Mouse (Mus musculus) forebrain, embryonic 11.5 days (tissue): ENCODE measurements around the gene Rps4x. TPM values are rescaled to one million over a fixed set of nuclear protein-coding genes. Genes with fewer than 3 reads are reported as not detected.
A peak's percentile ranks its signal among the peaks of the same experiment; 100 is the strongest.

Source experiments
- ATAC-seq: fragments of 200-750 bp; cut with Nextera tagmentation; replicated peaks from 2 replicates; pipeline ENCODE4 v1.8.0; 2017; ENCODE audit warnings: moderate TSS enrichment; ENCODE audit not compliant: low FRiP score
- DNase-seq: peaks from one replicate; pipeline ENCODE4 v3.0.0-alpha.2; 2017; ENCODE audit warnings: low spot score
- H3K27ac ChIP-seq: fragments of 300-500 bp; sonication (generic); 2 replicates; pipeline ENCODE4 v1.5.1; 2014; ENCODE audit warnings: low read depth, low read length
- H3K27me3 ChIP-seq: fragments of 300-500 bp; sonication (generic); 2 replicates; pipeline ENCODE4 v1.6.1; 2014; ENCODE audit warnings: mild to moderate bottlenecking, low read length, mixed read lengths; ENCODE audit not compliant: control insufficient read depth, insufficient read depth
- H3K36me3 ChIP-seq: fragments of 300-500 bp; sonication (generic); 2 replicates; pipeline ENCODE4 v1.6.1; 2014; ENCODE audit warnings: mild to moderate bottlenecking, low read length, moderate library complexity, mixed read lengths; ENCODE audit not compliant: control insufficient read depth, insufficient read depth
- H3K4me1 ChIP-seq: fragments of 300-500 bp; sonication (generic); replicated peaks from 2 replicates; pipeline ENCODE4 v1.6.1; 2014; ENCODE audit warnings: low read length, mixed read lengths; ENCODE audit not compliant: control insufficient read depth, insufficient read depth
- H3K4me2 ChIP-seq: fragments of 300-500 bp; sonication (generic); 2 replicates; pipeline ENCODE4 v1.6.1; 2014; ENCODE audit warnings: low read depth, mild to moderate bottlenecking, low read length, moderate library complexity, mixed read lengths; ENCODE audit not compliant: severe bottlenecking
- H3K4me3 ChIP-seq: fragments of 300-500 bp; sonication (generic); 2 replicates; pipeline ENCODE4 v1.5.1; 2014; ENCODE audit warnings: low read depth, low read length
- H3K9ac ChIP-seq: fragments of 300-500 bp; sonication (generic); 2 replicates; pipeline ENCODE4 v1.6.1; 2014; ENCODE audit warnings: low read length
- H3K9me3 ChIP-seq: fragments of 300-500 bp; sonication (generic); 2 replicates; pipeline ENCODE4 v1.6.1; 2016; ENCODE audit warnings: low read length, mixed read lengths; ENCODE audit not compliant: control insufficient read depth
- WGBS: fragments of 180-500 bp; shearing (Covaris S2); extraction: QIAGEN DNeasy Blood & Tissue Kit; methylation state at CpG from one replicate; pipeline ENCODE4 v1.1.7; 2014; 5-methylcytosine and 5-hydroxymethylcytosine counted together
- polyA plus RNA-seq: library from polyadenylated mRNA; unstranded; fragments of >200 nt; fragmentation: Nextera tagmentation; extraction: Ambion mirVana; gene quantifications from 2 replicates; pipeline ENCODE4 v1.2.1, GENCODE M21; 2014

Gene Rps4x
- polyA plus RNA-seq, 1 experiment from 2014 or later: 665 TPM

DNA sequence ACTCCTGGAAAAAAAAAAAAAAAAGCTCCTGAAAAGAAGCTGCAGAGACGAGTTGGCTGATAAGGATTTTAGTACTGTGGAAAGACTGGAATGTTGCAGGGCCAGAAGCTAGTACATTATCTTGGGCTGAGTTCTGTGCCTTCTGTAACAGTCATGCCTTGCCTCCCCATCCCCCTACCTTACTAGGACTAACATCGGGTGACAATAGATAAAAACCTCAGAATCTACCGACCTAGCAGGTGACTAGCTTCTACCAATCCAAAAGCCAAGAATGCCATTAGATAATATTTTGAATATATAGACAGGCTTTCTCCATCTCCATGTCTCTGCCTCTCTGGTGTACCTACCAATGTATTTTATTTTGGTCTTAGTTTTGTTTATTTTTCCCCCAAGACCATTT is 18.3 kb downstream of the Rps4x start:
- Histone ChIP-seq H3K9ac (no peak overlapping the region), H3K27ac (no peak overlapping the region), H3K4me2 (no peak overlapping the region), H3K27me3 (peaks cover 2% of the 10 kb centered on the region; the same call in 1 of the 2 replicates), H3K36me3 (no peaks in the 10 kb centered on the region), H3K4me1 (0 out of 2 replicates have a peak, but pooled peaks cover 3% of the 10 kb centered on the region), H3K4me3 (no peak overlapping the region), H3K9me3 (no peaks in the 10 kb centered on the region)
- ATAC-seq: no peak
- whole genome bisulfite sequencing: 67% methylated on average over 3 of the region's 3 CpGs
- DNase-seq: no peak

DNA sequence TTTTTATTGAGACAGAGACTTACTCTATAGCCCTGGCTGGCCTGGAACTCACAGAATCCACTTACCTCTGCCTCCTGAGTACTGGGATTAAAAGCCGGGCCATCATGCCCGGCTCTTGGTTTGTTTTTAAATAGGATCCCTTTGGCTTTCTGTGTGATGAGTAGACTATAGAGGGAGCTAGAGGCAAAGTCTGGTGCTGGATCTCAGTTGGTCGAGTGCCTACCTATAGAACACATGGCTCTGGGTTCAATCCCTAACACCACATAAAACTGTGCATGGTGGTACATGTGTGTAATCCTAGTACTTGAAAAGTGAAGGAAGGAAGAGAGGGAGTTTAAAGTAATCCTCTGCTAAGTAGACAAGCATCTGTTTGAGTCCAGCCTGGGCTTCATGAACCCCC is 19.1 kb downstream of the Rps4x start:
- peaks cover 2% of the 10 kb centered on the region; the same call in 1 of the 2 replicates for H3K27me3 ChIP-seq
- no peaks in the 10 kb centered on the region for H3K9me3 ChIP-seq
- no peak overlapping the region for H3K27ac ChIP-seq
- ATAC-seq: no peak
- WGBS: 36% methylated on average over 3 of the region's 3 CpGs
- H3K36me3 ChIP-seq: no peaks in the 10 kb centered on the region
- 0 out of 2 replicates have a peak, but pooled peaks cover 3% of the 10 kb centered on the region for H3K4me1 ChIP-seq
- H3K9ac ChIP-seq: no peak overlapping the region
- H3K4me2 ChIP-seq: no peak overlapping the region
- no peak overlapping the region for H3K4me3 ChIP-seq
- no peak for DNase-seq

DNA sequence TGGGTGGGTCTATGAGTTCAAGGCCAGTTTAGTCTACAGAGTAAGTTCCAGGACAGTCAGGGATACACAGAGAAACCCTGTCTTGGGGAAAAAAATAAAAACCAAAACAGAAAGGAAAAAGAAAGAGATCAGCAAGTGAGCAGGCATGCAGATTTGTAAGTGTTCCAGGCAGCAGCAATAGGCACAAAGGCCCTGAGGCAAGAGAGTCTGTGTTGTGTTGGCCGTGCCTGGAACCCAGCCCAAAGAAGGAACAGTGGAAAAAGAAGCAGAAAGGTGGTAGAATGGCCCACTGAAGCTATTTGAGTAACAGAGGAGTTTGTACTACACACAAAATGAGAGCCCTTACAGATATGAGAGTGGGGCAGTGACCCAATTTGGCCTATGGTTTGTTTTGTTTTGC is 19.5 kb downstream of the Rps4x start:
- DNase-seq (no peak), ATAC-seq (no peak)
- H3K4me3 ChIP-seq: no peak overlapping the region
- no peaks in the 10 kb centered on the region for H3K9me3 ChIP-seq
- H3K27ac ChIP-seq: no peak overlapping the region
- 62% methylated on average over 1 of the region's 1 CpGs for WGBS
- H3K4me1 ChIP-seq: 0 out of 2 replicates have a peak, but pooled peaks cover 3% of the 10 kb centered on the region
- H3K9ac ChIP-seq: no peak overlapping the region
- no peak overlapping the region for H3K4me2 ChIP-seq
- no peaks in the 10 kb centered on the region for H3K36me3 ChIP-seq
- H3K27me3 ChIP-seq: peaks cover 2% of the 10 kb centered on the region; the same call in 1 of the 2 replicates

DNA sequence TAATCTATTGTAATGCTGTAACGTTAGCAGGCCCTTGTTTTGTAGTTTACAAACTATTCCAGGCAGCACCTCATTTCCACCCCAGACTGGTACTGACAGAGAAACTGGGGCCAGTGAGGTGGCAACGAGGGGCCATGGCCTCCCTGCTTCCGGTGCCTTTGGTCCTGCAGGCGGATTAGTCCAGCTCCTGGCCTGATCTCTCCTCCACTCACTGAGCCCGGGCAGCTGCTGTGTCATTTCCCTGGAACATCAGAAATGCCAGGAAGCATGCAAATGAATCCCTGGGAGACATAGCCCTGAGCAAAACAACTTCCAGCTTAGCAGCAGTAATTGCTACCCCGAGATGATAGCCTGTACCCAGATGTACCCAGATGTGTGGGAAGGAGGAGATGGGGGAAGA is 22.2 kb downstream of the Rps4x start:
- H3K27me3 ChIP-seq: peaks cover 2% of the 10 kb centered on the region; the same call in 1 of the 2 replicates
- H3K4me2 ChIP-seq: no peak overlapping the region
- no peaks in the 10 kb centered on the region for H3K36me3 ChIP-seq
- ATAC-seq (no peak), DNase-seq (no peak)
- H3K9ac ChIP-seq: no peak overlapping the region; the same call in 1 of the 2 replicates
- no peaks in the 10 kb centered on the region for H3K9me3 ChIP-seq
- H3K4me1 ChIP-seq: 0 out of 2 replicates have a peak, but pooled peaks cover 3% of the 10 kb centered on the region
- no peak overlapping the region for H3K4me3 ChIP-seq
- 28% methylated on average over 6 of the region's 6 CpGs for WGBS
- H3K27ac ChIP-seq: peak overlapping the region; percentile 4; the same call in 1 of the 2 replicates

DNA sequence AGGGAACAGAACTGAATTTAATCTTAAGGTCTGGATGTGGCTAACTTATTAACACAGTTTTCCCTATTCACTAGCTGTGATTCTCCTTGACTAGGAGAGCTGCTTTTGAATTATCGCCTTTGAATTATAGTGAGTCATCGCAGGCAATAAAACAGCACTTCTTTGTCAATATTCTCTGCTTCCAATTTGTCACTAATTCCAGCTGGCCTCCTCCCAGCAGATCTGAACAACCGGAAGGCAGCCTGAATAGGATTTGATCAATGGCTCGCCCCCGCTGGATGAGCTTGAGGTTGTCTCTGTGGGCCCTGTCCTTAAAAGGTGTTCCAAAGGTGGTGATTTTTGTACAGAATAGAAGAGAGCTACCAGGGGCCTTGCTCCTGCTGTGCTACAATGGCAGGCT is 22.7 kb downstream of the Rps4x start:
- H3K4me2 ChIP-seq: no peak overlapping the region
- H3K27ac ChIP-seq: peak overlapping the region; percentile 4; the same call in 1 of the 2 replicates
- DNase-seq: no peak
- H3K9me3 ChIP-seq: no peaks in the 10 kb centered on the region
- 38% methylated on average over 5 of the region's 5 CpGs for WGBS
- no peak overlapping the region for H3K4me3 ChIP-seq
- no peak for ATAC-seq
- H3K9ac ChIP-seq: no peak overlapping the region
- 0 out of 2 replicates have a peak, but pooled peaks cover 3% of the 10 kb centered on the region for H3K4me1 ChIP-seq
- no peaks in the 10 kb centered on the region for H3K36me3 ChIP-seq
- H3K27me3 ChIP-seq: peaks cover 2% of the 10 kb centered on the region; the same call in 1 of the 2 replicates

DNA sequence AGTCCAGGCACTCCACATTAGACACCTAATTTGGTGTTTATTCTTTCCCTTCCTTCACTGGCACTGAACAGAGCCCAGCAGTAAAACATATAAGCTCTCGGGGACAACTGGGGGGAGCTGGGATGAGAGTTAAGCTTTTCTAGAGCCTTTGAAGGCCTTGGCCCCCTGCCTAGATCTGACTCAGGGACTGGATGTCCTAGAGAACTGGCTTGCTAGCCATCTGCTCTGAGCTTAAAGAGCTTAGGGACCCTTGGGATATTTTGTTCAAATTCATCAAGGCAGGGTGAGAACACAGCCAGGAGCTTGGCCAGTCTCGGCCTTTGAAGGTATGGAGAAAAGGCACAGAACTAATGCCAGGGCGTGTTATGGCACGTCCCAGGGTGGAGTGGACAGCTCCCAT is 25.7 kb downstream of the Rps4x start:
- peaks cover 2% of the 10 kb centered on the region; the same call in 1 of the 2 replicates for H3K27me3 ChIP-seq
- no peaks in the 10 kb centered on the region for H3K36me3 ChIP-seq
- H3K4me1 ChIP-seq: 0 out of 2 replicates have a peak, but pooled peaks cover 3% of the 10 kb centered on the region
- DNase-seq (no peak), ATAC-seq (no peak)
- H3K4me3 ChIP-seq: no peak overlapping the region
- H3K4me2 ChIP-seq: no peak overlapping the region
- no peak overlapping the region for H3K27ac ChIP-seq
- H3K9me3 ChIP-seq: no peaks in the 10 kb centered on the region
- WGBS: 78% methylated on average over 4 of the region's 4 CpGs
- no peak overlapping the region for H3K9ac ChIP-seq

DNA sequence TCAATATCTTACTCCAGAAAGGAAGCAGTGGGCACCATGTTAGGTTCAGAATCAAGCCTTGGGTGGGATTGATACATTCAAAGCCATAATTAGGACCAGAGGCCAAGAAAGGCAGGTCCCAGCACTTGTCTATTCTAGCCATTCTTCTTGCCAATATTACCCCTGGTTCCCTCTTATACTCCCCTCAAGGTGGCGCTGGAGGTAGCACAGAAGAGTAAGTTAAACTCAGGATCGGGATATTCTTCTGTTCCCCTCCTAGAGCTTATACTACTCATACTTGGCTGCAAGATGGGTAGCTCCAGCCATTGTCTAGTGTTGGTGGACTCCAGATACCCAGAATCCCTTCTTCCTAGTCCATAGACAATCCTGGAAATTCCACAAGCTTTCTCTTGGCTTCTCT is 26.1 kb downstream of the Rps4x start:
- H3K9ac ChIP-seq: no peak overlapping the region
- DNase-seq (no peak), ATAC-seq (no peak)
- WGBS: 45% methylated on average over 2 of the region's 2 CpGs
- H3K4me3 ChIP-seq: no peak overlapping the region
- no peaks in the 10 kb centered on the region for H3K36me3 ChIP-seq
- H3K27me3 ChIP-seq: peaks cover 2% of the 10 kb centered on the region; the same call in 1 of the 2 replicates
- 0 out of 2 replicates have a peak, but pooled peaks cover 3% of the 10 kb centered on the region for H3K4me1 ChIP-seq
- H3K9me3 ChIP-seq: no peaks in the 10 kb centered on the region
- no peak overlapping the region for H3K27ac ChIP-seq
- no peak overlapping the region for H3K4me2 ChIP-seq

DNA sequence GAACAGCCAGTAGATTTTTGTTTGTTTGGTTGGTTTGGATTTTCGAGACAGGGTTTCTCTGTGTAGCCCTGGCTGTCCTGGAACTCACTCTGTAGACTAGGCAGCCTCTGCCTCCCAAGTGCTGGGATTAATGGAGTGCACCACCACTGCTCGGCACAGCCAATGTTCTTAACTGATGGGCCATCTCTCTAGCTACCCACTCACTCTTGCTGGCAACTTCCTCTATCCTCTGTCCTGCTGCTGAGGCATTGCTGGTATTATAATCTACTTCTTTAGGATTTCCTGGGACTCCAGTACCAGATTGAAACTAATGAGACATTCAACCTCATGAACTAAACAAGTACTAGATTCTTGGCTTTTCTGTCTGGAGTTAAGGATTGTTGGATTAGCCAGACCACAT is 28.7 kb downstream of the Rps4x start:
- no peaks in the 10 kb centered on the region for H3K4me1 ChIP-seq
- H3K9ac ChIP-seq: no peak overlapping the region
- H3K27ac ChIP-seq: no peak overlapping the region
- 81% methylated on average over 2 of the region's 2 CpGs for WGBS
- H3K9me3 ChIP-seq: no peaks in the 10 kb centered on the region
- H3K36me3 ChIP-seq: no peaks in the 10 kb centered on the region
- DNase-seq: no peak
- no peak overlapping the region for H3K4me3 ChIP-seq
- no peak for ATAC-seq
- no peak overlapping the region for H3K4me2 ChIP-seq
- no peaks in the 10 kb centered on the region for H3K27me3 ChIP-seq

DNA sequence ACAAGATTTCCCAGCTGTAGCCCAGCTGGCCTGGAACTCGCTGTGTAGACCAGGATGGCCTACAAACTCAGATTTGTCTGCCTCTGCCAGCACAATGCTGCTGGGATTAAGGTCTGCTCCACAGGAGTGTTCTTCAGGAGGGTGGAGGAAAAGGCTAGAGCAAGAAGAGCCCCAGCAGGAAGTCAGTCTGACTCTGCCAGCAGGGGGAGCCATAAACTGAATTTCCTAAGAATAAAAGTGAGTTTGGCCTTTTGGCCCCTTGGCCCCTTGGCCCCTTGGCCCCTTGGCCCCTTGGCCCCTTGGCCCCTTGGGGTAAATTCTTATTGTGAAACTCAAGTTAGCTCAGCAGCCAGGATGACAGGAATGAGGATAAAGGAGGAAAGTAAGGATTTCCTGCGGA is 29.4 kb downstream of the Rps4x start:
- 60% methylated on average over 2 of the region's 2 CpGs for WGBS
- ATAC-seq (no peak), DNase-seq (no peak)
- no peaks in the 10 kb centered on the region for H3K9me3 ChIP-seq
- H3K9ac ChIP-seq: no peak overlapping the region
- no peak overlapping the region for H3K27ac ChIP-seq
- H3K4me3 ChIP-seq: no peak overlapping the region
- H3K27me3 ChIP-seq: no peaks in the 10 kb centered on the region
- no peaks in the 10 kb centered on the region for H3K36me3 ChIP-seq
- H3K4me1 ChIP-seq: no peaks in the 10 kb centered on the region
- H3K4me2 ChIP-seq: no peak overlapping the region
